Mouse (Mus musculus) ES-Bruce4 (cell line): ENCODE data around the gene Rnps1. TPM values are rescaled to one million over a fixed set of nuclear protein-coding genes. Genes with fewer than 3 reads are reported as not detected.
"Not testable (repeated sequence)": the region's sequence is repeated elsewhere in the genome, so short reads cannot be mapped to it uniquely, and the experiment has no call there.

ENCODE experiments used
- H3K27ac ChIP-seq: 2 replicates; pipeline ENCODE4 v1.5.1; 2012; ENCODE audit warnings: low read length, inconsistent platforms; ENCODE audit not compliant: insufficient read depth
- H3K27me3 ChIP-seq: 2 replicates; pipeline ENCODE4 v1.6.1; 2012; ENCODE audit warnings: mild to moderate bottlenecking, low read length, inconsistent platforms; ENCODE audit not compliant: control insufficient read depth, poor library complexity, insufficient read depth, severe bottlenecking
- H3K36me3 ChIP-seq: 2 replicates; pipeline ENCODE4 v1.6.1; 2012; ENCODE audit warnings: inconsistent platforms, mild to moderate bottlenecking, low read length, moderate library complexity; ENCODE audit not compliant: control insufficient read depth, poor library complexity, insufficient read depth, severe bottlenecking
- H3K4me1 ChIP-seq: one replicate; pipeline ENCODE4 v1.8.1; 2011; ENCODE audit warnings: low read length; ENCODE audit not compliant: control insufficient read depth, insufficient read depth
- H3K4me3 ChIP-seq: 2 replicates; pipeline ENCODE4 v1.5.1; 2011; ENCODE audit warnings: low read depth, mild to moderate bottlenecking, low read length
- H3K9ac ChIP-seq: 2 replicates; pipeline ENCODE4 v1.6.1; 2012; ENCODE audit warnings: low read depth, mild to moderate bottlenecking, inconsistent platforms; ENCODE audit not compliant: poor library complexity, severe bottlenecking
- H3K9me3 ChIP-seq: replicated peaks from 2 replicates; pipeline ENCODE4 v1.6.1; 2012; ENCODE audit warnings: mild to moderate bottlenecking, low read length, inconsistent platforms; ENCODE audit not compliant: control insufficient read depth, poor library complexity, insufficient read depth, severe bottlenecking
- CTCF ChIP-seq: IDR thresholded peaks from one replicate; pipeline ENCODE4 v1.8.1; 2011; ENCODE audit warnings: low read depth, low read length
- EP300 ChIP-seq: IDR thresholded peaks from 2 replicates; pipeline ENCODE4 v1.6.1; 2011; ENCODE audit warnings: low read depth, low read length; ENCODE audit not compliant: insufficient read depth
- POLR2A ChIP-seq: IDR thresholded peaks from one replicate; pipeline ENCODE4 v1.8.1; 2011; ENCODE audit warnings: low read length; ENCODE audit not compliant: insufficient read depth
- polyA plus RNA-seq: library from polyadenylated mRNA; stranded (reverse); fragments of >200 nt; gene quantifications from 2 replicates; pipeline ENCODE4 v1.2.4, GENCODE M21; 2011; ENCODE audit warnings: low read depth; ENCODE audit not compliant: missing spikeins, insufficient read depth, insufficient read length

Gene Rnps1
- polyA plus RNA-seq, 1 experiment, result 334 TPM

DNA sequence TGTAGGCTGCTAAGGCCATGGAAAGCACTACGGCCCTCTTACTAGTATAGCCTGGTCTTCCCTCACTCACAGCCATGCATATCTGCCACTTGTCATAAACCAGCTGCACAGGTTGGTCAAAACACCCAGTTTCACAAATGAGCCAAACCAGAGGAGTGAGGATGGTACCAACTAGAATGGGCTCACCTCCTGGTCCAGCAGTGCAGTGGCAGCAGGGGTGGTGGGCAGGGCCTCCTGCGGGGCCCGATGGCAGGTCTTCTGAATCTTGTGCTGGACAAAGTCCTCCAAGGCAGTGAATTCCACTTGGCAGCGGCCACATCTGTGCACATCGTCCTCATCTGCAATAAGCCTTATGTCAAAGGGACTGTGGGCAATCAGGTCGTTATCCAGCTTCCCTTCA, 36.9 kb downstream of the Rnps1 start:
- Histone ChIP-seq H3K9ac (no peak overlapping the region), H3K27ac (no peak overlapping the region), H3K27me3 (no peaks in the 10 kb centered on the region), H3K4me1 (no peaks in the 10 kb centered on the region), H3K9me3 (no peaks in the 10 kb centered on the region), H3K36me3 (no peaks in the 10 kb centered on the region; the same call in none of the 2 replicates), H3K4me3 (no peak overlapping the region)
- TF ChIP-seq POLR2A, result no peak
- no peak for TF ChIP-seq CTCF
- no peak for TF ChIP-seq EP300

DNA sequence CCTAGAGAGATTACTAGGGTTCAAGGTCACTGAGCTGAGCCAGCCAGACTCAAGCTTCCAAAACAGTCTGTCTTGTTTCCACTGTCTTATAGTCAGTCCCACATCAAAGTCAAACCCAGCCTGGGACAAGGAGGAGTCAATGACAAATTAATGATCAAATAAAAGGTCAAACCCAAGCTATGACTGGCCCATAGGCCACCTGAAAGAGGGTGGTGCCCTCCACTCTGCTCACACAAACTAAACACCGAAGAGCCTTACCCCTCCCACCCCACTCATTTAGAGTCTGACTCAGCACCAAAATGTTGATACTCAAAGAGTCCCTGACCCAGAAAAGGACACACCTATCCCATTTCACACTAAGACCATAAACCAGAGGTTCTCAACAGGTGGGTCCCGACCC, 39.0 kb downstream of the Rnps1 start:
- Histone ChIP-seq H3K36me3 (no peaks in the 10 kb centered on the region; the same call in 1 of the 2 replicates), H3K9me3 (no peaks in the 10 kb centered on the region), H3K4me3 (no peak overlapping the region), H3K27ac (no peak overlapping the region), H3K4me1 (no peaks in the 10 kb centered on the region), H3K9ac (no peak overlapping the region), H3K27me3 (no peaks in the 10 kb centered on the region)
- no peak for TF ChIP-seq CTCF
- TF ChIP-seq EP300, result no peak
- TF ChIP-seq POLR2A, result no peak

DNA sequence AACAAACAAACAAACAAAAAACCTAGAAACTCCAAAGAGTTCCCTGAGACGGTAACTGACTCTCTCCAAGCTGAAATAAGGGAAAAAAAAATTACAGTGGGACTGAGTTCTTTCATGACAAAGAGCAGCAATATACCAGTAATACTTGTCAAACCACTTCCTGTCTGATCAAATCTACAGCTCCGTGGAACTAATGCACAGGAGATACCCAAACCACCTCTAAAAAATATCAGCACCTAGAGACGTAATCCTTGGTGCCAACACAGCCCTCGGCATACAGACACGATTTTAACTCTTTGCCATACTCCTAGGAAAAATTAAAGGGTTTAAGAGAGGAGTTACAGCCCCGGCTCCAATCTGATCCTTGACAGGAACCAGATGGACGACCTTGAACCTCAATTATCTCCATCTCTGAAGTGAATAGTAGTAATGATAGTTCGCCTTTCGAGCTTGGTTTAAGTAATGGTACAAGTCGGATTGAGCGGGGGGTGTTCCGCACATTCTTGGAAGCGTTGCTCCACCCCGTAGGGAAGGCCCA, 39.9 kb downstream of the Rnps1 start:
- Histone ChIP-seq H3K9ac (0 out of 2 replicates have a peak overlapping the region, but pooled peaks have one; percentile 18), H3K4me1 (no peaks in the 10 kb centered on the region), H3K27me3 (no peaks in the 10 kb centered on the region), H3K36me3 (no peaks in the 10 kb centered on the region; the same call in 1 of the 2 replicates), H3K9me3 (no peaks in the 10 kb centered on the region), H3K4me3 (peak overlapping the region; percentile 90), H3K27ac (no peak overlapping the region)
- TF ChIP-seq POLR2A (no peak), EP300 (no peak), CTCF (no peak)

DNA sequence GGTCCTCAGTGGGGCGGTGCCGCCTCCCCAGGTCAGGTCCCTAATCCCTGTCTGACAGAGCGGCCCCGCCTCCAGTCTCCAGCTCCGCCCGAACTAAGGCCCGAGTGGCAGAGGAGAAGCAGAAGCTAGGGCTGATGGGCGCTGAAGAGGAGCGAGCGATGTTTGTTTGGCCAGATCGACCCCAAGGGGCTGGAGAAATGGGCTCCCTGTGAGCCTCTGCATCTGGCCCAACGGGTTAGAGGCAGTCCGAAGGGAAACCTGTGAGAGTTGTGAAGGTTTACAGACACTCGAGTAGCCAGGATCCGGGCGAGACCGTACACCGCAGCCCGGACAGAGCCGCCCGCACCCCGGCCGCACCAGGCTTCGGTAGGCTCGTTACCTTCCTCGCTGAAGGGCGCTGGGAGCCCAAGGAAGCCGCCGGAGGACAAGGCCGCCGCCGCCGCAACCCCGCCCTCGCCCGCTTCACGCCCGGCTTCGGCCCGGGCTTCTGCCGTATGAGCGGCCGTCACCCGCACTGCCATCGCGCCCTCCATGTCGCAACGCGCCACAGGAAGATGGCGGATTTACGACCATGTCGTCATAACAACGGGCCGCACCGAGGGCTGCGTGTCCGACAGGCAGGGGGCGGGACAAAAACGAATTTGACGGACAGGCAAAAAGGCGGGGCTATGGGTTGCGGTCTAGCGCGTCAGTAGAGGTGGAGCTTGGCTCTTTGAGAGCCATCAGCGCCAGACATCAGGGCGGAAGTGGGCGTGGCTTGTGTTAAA, 40.6 kb downstream of the Rnps1 start:
- Histone ChIP-seq H3K27ac (peak overlapping the region; percentile 21; the same call in 1 of the 2 replicates), H3K4me1 (no peaks in the 10 kb centered on the region), H3K9ac (peak overlapping the region; percentile 75), H3K36me3 (no peaks in the 10 kb centered on the region; the same call in 1 of the 2 replicates), H3K27me3 (no peaks in the 10 kb centered on the region), H3K9me3 (no peaks in the 10 kb centered on the region), H3K4me3 (peak overlapping the region; percentile 90)
- TF ChIP-seq POLR2A, result peak; percentile 31
- TF ChIP-seq CTCF, result no peak
- 0 out of 2 replicates have a peak, but pooled peaks have one; percentile 16 for TF ChIP-seq EP300

DNA sequence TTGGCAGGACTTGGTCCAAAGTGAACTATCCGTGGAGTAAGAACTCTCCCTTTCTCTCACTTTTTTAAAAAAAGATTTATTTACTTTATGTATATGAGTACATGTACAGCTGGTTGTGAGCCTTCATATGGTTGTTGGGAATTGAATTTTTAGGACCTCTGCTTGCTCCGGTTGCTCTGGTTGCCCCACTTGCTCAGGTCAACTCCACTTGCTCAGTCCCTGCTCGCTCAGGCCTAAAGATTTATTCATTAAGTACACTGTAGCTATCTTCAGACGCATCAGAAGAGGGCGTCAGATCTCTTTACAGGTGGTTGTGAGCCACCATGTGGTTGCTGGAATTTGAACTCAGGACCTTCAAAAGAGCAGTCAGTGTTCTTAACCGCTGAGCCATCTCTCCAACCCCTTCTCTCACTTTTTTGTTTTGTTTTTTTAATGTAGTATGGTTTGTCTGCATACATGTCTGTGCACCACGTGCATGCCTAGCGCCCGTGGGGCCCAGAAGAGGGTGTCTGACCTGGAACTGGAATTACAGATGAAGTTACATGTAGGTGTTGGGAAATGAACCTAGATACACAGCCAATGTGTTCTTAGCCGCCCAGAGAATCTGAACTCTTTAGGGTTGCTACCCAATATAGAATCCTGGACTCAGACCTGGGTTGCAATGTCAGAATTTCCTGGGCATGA, 41.3 kb downstream of the Rnps1 start:
- peak overlapping the region; percentile 72 for H3K27ac ChIP-seq
- H3K9me3 ChIP-seq, H3K4me1 ChIP-seq, H3K36me3 ChIP-seq, H3K27me3 ChIP-seq: not testable (repeated sequence)
- H3K4me3 ChIP-seq, result peak overlapping the region; percentile 33
- H3K9ac ChIP-seq, result peak overlapping the region; percentile 59; the same call in 1 of the 2 replicates

DNA sequence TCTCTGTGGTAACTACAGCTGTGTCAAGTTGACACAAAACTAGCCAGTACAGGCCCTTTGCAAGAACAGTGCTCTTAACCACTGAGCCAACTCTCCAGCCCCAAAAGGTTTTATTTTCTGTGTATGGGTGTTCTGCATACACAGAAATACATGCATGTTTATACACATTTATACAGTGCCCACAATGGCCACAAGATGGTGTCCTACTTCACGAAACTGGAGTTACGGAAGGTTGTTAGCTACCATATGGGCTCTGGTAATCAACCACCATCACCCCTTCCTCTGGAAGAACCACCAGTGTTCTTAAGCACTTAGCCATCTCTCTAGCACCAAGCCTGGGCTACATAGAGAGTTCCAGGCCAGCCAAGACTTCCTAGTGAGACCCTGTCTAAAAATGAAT, 47.2 kb downstream of the Rnps1 start:
- H3K27ac ChIP-seq, result no peak overlapping the region

More for the DNA sequence above, 47.2 kb downstream of the Rnps1 start:
- Histone ChIP-seq H3K27me3 (no peaks in the 10 kb centered on the region), H3K4me1 (no peaks in the 10 kb centered on the region), H3K9ac (no peak overlapping the region), H3K4me3 (no peak overlapping the region), H3K9me3 (no peaks in the 10 kb centered on the region), H3K36me3 (peaks cover 5% of the 10 kb centered on the region; the same call in 1 of the 2 replicates)
- TF ChIP-seq POLR2A (no peak), CTCF (no peak), EP300 (no peak)
